Mouse (Mus musculus): ENCODE measurements at regions not wholly inside any gene's neighbourhood (a gene's known extent, or its start where the extent isn't known, plus 50 kb on each side); places are given as distances from the start of the nearest gene placed in this dataset.

- no peak for DNase-seq (ENCODE audit: low read depth, low spot score)
- Histone ChIP-seq H3K4me1 (ENCODE audit: control insufficient read depth in 1 of 2, insufficient read depth in 2 of 2, low read length in 2 of 2) (no peaks in the 10 kb centered on the region), H3K27me3 (ENCODE audit: control insufficient read depth in 1 of 2, insufficient read depth in 2 of 2, low read length in 2 of 2) (no peaks in the 10 kb centered on the region), H3K4me3 (ENCODE audit: control insufficient read depth in 1 of 2, insufficient read depth in 1 of 2, low read depth in 2 of 2, low read length in 2 of 2) (no peak overlapping the region), H3K9ac (ENCODE audit: control insufficient read depth, low read depth, low read length, poor library complexity, severe bottlenecking) (no peak overlapping the region), H3K9me3 (replicated peaks; ENCODE audit: insufficient read depth, low read length) (no peaks in the 10 kb centered on the region), H3K27ac (ENCODE audit: control insufficient read depth, low read depth, low read length) (no peak overlapping the region), H3K79me2 (ENCODE audit: control insufficient read depth, insufficient read depth, low read length, poor library complexity) (no peaks in the 10 kb centered on the region), H3K36me3 (ENCODE audit: control insufficient read depth in 1 of 2, insufficient read depth in 2 of 2, low read length in 2 of 2) (no peaks in the 10 kb centered on the region)
- no peak for TF ChIP-seq MXI1 (IDR thresholded peaks at IDR 0.05; ENCODE audit: low read depth, low read length)
- TF ChIP-seq MYB (IDR thresholded peaks at IDR 0.05; ENCODE audit: low read depth, low read length) = no peak
- no peak for TF ChIP-seq ETS1 (IDR thresholded peaks at IDR 0.05; ENCODE audit: low read depth, low read length)
- no peak for TF ChIP-seq TAL1 (IDR thresholded peaks at IDR 0.05; ENCODE audit: low read length)
- no peak for TF ChIP-seq ZC3H11A (IDR thresholded peaks at IDR 0.05; ENCODE audit: low read depth, low read length)
- TF ChIP-seq NELFE (IDR thresholded peaks at IDR 0.05; ENCODE audit: low read depth, low read length) = no peak
- no peak for TF ChIP-seq CHD1 (IDR thresholded peaks at IDR 0.05; ENCODE audit: low read depth, low read length)
- TF ChIP-seq MAFK (IDR thresholded peaks at IDR 0.05; ENCODE audit: borderline replicate concordance, low read depth, low read length) = no peak
Observed at GRCm38 (mm10) chr3:139922267-139922666, 716.8 kb downstream of the Stpg2 start.

DNA sequence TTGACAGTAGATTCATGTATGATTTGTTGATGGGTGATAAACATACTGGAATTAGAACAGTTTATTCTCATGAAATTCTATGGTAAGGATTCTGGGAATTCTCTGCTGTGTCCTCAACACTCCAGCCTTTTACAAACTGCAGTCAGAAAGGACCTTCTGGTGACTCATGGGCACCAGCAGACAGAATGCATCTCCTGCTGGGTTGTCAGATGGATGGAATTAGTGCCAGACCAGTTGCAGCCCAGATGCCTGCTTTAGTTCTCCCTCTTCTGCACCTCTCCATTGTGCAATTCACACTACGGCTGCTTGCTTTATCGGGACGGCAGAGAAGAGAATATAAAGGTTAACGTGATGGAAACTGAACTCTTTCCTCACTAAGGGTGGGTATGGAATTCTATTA lies 727.5 kb downstream of the Stpg2 start:
- no peak for TF ChIP-seq MEF2A (IDR thresholded peaks at IDR 0.05; ENCODE audit: extremely low read depth, insufficient replicate concordance, low read depth, low read length, poor library complexity, severe bottlenecking)
- TF ChIP-seq ZKSCAN1 (IDR thresholded peaks at IDR 0.05; ENCODE audit: low read depth, low read length) = no peak
- Histone ChIP-seq H3K9ac (ENCODE audit: control insufficient read depth, low read depth, low read length, poor library complexity, severe bottlenecking) (no peak overlapping the region), H3K4me1 (ENCODE audit: control insufficient read depth in 1 of 2, insufficient read depth in 2 of 2, low read length in 2 of 2) (no peaks in the 10 kb centered on the region), H3K79me2 (ENCODE audit: control insufficient read depth, insufficient read depth, low read length, poor library complexity) (no peaks in the 10 kb centered on the region), H3K27me3 (ENCODE audit: control insufficient read depth in 1 of 2, insufficient read depth in 2 of 2, low read length in 2 of 2) (no peaks in the 10 kb centered on the region), H3K4me3 (ENCODE audit: control insufficient read depth in 1 of 2, insufficient read depth in 1 of 2, low read depth in 2 of 2, low read length in 2 of 2) (no peak overlapping the region), H3K9me3 (replicated peaks; ENCODE audit: insufficient read depth, low read length) (no peaks in the 10 kb centered on the region), H3K27ac (ENCODE audit: control insufficient read depth, low read depth, low read length) (no peak overlapping the region), H3K36me3 (ENCODE audit: control insufficient read depth in 1 of 2, insufficient read depth in 2 of 2, low read length in 2 of 2) (no peaks in the 10 kb centered on the region)
- no peak for DNase-seq (ENCODE audit: low read depth, low spot score)

DNA sequence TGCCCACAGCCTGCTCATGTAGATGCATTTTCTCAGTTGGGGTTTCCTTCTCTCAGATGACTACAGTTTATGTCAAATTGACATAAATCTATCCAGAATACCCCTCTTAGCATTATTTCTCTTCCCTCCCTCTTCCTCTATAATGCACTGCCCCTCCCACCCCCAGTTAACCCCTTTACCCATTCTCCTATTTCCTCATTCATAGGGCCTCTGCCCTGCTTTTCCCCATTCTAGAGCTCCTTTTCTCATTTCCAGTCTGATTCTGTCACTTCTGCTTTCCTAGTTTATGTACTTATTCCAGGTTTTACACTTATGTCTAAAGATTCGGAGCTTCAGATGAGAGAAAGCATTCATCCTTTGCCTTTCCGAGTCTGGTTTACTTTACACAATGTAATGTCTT lies 740.7 kb downstream of the Stpg2 start:
- DNase-seq (ENCODE audit: low read depth, low spot score) = no peak
- Histone ChIP-seq H3K9me3 (replicated peaks; ENCODE audit: insufficient read depth, low read length) (no peaks in the 10 kb centered on the region), H3K27me3 (ENCODE audit: control insufficient read depth in 1 of 2, insufficient read depth in 2 of 2, low read length in 2 of 2) (no peaks in the 10 kb centered on the region), H3K36me3 (ENCODE audit: control insufficient read depth in 1 of 2, insufficient read depth in 2 of 2, low read length in 2 of 2) (no peaks in the 10 kb centered on the region), H3K4me1 (ENCODE audit: control insufficient read depth in 1 of 2, insufficient read depth in 2 of 2, low read length in 2 of 2) (no peaks in the 10 kb centered on the region), H3K79me2 (ENCODE audit: control insufficient read depth, insufficient read depth, low read length, poor library complexity) (no peaks in the 10 kb centered on the region), H3K9ac (ENCODE audit: control insufficient read depth, low read depth, low read length, poor library complexity, severe bottlenecking) (no peak overlapping the region), H3K4me3 (ENCODE audit: control insufficient read depth in 1 of 2, insufficient read depth in 1 of 2, low read depth in 2 of 2, low read length in 2 of 2) (no peak overlapping the region), H3K27ac (ENCODE audit: control insufficient read depth, low read depth, low read length) (no peak overlapping the region)
- no peak for TF ChIP-seq UBTF (IDR thresholded peaks at IDR 0.05; ENCODE audit: borderline replicate concordance, insufficient read depth, low read depth, low read length)
- no peak for TF ChIP-seq ZNF384 (IDR thresholded peaks at IDR 0.05; ENCODE audit: low read depth, low read length)
- TF ChIP-seq USF1 (IDR thresholded peaks at IDR 0.05; ENCODE audit: low read depth, low read length) = no peak
- TF ChIP-seq ZKSCAN1 (IDR thresholded peaks at IDR 0.05; ENCODE audit: low read depth, low read length) = no peak
- TF ChIP-seq ELF1 (IDR thresholded peaks at IDR 0.05; ENCODE audit: low read depth, low read length) = no peak
- no peak for TF ChIP-seq SIN3A (IDR thresholded peaks at IDR 0.05; ENCODE audit: low read length)
- no peak for TF ChIP-seq ZMIZ1 (IDR thresholded peaks at IDR 0.05; ENCODE audit: low read depth, low read length)
- no peak for TF ChIP-seq BHLHE40 (IDR thresholded peaks at IDR 0.05; ENCODE audit: borderline replicate concordance, low read depth, low read length)
- no peak for TF ChIP-seq HCFC1 (IDR thresholded peaks at IDR 0.05; ENCODE audit: low read depth, low read length)
- no peak for TF ChIP-seq MAX (IDR thresholded peaks at IDR 0.05; ENCODE audit: low read length)
- TF ChIP-seq EP300 (IDR thresholded peaks at IDR 0.05; ENCODE audit: low read depth in 1 of 2, low read length in 2 of 2) = no peak
- TF ChIP-seq MXI1 (IDR thresholded peaks at IDR 0.05; ENCODE audit: low read depth, low read length) = no peak
- no peak for TF ChIP-seq POLR2A (IDR thresholded peaks at IDR 0.05; ENCODE audit: control insufficient read depth in 1 of 2, insufficient read depth in 1 of 2, low read depth in 1 of 2, low read length in 2 of 2, poor library complexity in 1 of 2)
- TF ChIP-seq CHD2 (IDR thresholded peaks at IDR 0.05; ENCODE audit: low read length) = no peak
- TF ChIP-seq E2F4 (IDR thresholded peaks at IDR 0.05; ENCODE audit: borderline replicate concordance, low read depth, low read length) = no peak
- TF ChIP-seq CTCF (IDR thresholded peaks at IDR 0.05 in 2 of 3, conservative IDR thresholded peaks at IDR 0.05 in 1 of 3; ENCODE audit: control insufficient read depth in 1 of 3, insufficient read depth in 1 of 3, low read depth in 2 of 3, low read length in 3 of 3, poor library complexity in 1 of 3, severe bottlenecking in 1 of 3) = no peak

Data from MEL (cell line).